Mouse (Mus musculus) cortical plate, adult 2 months (tissue): ENCODE measurements around the gene Stip1. TPM values are rescaled to one million over a fixed set of nuclear protein-coding genes. Genes with fewer than 3 reads are reported as not detected.

ENCODE experiments used
- H3K27ac ChIP-seq: fragments of 200-500 bp; 2 replicates; pipeline ENCODE4 v1.5.1; 2012; ENCODE audit warnings: low read length, control low read depth, inconsistent platforms; ENCODE audit not compliant: insufficient read depth
- H3K4me1 ChIP-seq: fragments of 200-500 bp; 2 replicates; pipeline ENCODE4 v1.6.1; 2011; ENCODE audit warnings: low read length; ENCODE audit not compliant: control insufficient read depth, insufficient read depth
- H3K4me3 ChIP-seq: fragments of 200-500 bp; 2 replicates; pipeline ENCODE4 v1.5.1; 2011; ENCODE audit warnings: mild to moderate bottlenecking, low read length, control low read depth; ENCODE audit not compliant: insufficient read depth
- CTCF ChIP-seq: fragments of 200-500 bp; IDR thresholded peaks from 2 replicates; pipeline ENCODE4 v1.5.1; 2011; ENCODE audit warnings: mild to moderate bottlenecking, control low read depth, low read length; ENCODE audit not compliant: insufficient read depth; ENCODE audit errors: extremely low read depth
- POLR2A ChIP-seq: fragments of 200-500 bp; IDR thresholded peaks from 2 replicates; pipeline ENCODE4 v1.6.1; 2011; ENCODE audit warnings: mild to moderate bottlenecking, low read length, control low read depth; ENCODE audit not compliant: insufficient read depth; ENCODE audit errors: extremely low read depth
- polyA plus RNA-seq: library from polyadenylated mRNA; depleted of rRNA; stranded (reverse); fragments of >200 nt; gene quantifications from 2 replicates; pipeline ENCODE4 v1.2.3, GENCODE M21; 2012

Gene Stip1
- polyA plus RNA-seq, 1 experiment, result 140 TPM

DNA sequence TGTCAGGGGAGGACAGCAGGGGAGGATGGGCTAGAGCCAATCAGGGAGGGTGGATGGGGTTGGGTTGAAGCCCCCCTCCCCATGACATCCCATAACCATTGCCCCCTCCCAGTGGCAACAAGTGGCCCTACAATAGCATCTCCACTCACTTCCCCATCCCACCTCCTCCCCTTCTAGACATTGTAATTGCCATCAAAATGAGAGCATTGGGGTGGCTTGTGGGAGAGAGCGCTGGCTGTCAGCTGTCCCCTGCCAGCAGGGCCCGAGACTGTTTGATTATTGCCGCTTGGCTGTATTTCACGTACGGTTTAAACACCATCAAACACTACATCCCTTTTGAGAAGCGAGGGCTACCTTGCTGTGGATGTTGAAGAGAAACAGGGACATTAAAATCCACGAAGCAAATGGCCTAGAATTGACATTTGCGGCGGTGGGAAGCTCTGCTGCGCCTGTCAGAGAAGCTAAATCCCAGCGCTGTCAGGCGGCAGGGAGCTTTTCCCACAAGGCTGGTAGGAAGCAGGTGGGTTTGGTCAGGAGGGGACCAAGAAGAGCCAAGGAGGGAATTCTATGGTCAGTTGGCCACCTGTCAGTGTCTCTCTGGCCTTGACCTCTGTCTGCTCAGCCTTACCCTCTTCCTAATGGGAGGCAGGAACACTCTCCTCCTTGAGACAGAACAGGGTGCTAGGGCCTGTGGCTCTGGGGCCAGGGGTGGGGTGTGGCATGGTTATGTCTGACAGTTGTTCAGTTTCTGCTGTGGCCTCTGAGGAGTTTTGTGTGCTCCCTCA is 34.4 kb upstream of the Stip1 start:
- Histone ChIP-seq H3K4me3 (no peak overlapping the region), H3K27ac (no peak overlapping the region), H3K4me1 (no peaks in the 10 kb centered on the region)
- TF ChIP-seq CTCF (no peak), POLR2A (no peak)

DNA sequence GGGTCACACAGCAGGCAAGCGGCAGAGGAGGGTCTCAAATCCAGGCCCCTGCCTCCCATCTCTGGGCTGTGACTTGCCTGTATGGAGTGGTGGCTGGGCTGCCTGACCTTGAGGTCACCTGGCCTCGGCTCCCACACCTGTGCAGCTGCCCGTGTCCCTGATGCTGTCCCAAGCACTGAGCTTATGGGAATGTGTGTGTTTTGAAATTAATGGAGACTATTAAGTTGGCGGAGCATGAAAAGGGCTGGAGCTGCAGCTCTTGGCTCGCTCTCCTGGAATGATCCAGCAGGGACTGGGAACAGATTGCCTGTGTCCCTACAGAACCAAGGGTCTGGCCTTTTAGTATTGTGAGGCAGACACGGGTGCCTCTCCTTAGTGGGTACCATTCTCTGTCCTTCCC is 32.5 kb upstream of the Stip1 start:
- no peak overlapping the region for H3K27ac ChIP-seq
- TF ChIP-seq CTCF, result no peak
- no peak for TF ChIP-seq POLR2A
- no peak overlapping the region for H3K4me3 ChIP-seq
- no peaks in the 10 kb centered on the region for H3K4me1 ChIP-seq

- TF ChIP-seq POLR2A (no peak), CTCF (no peak)
- Histone ChIP-seq H3K4me1 (no peaks in the 10 kb centered on the region), H3K27ac (no peak overlapping the region), H3K4me3 (no peak overlapping the region)
These were observed 31.0 kb upstream of the Stip1 start for GRCm38 (mm10) chr19:7070775-7071174.

DNA sequence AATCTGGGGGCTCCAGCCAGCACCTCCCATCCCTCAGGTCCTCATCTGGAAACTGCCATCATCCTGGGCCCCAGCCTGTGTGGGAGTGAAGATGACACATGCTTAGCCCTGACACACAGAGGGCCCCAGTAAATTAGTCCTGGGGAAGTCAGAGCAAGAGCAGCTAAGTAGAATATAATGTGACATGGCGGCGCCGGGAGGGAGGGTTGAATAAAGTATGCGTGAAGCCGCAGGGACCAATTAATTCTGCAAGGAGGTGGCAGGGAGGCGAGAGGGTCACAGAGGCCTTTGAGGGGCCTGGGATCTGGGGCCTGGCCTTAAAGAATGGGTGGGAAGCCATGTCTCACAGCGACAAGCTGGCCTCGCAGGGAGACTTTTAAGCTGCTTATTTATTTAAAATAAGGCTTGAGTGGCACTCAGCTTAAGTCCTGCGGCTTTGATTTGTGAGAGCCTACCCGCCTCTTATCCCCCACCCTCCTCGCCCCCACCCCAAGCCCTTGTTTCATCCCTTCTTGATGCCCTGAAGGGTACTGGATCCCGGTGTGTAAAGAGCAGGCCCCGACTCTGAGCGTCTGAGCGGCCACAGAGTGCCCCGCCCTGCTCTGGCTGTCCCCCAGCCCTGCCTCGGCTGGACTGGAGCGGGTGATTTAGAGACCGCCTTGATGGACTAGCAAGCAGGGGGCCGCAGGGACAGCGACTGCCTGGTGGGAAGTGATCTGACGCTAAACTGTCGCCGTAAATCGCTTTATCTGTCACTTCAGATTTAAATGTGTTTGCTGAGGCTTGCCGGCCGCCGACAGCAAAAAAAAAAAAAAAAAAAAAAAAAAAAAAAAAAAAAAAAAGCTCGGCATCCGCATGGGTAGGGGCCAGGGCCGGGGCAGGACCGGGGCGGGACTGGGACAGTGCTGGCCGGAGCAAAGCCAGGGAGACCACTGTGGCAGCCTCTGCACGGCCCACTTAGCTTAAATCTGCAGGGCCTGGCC is 30.3 kb upstream of the Stip1 start:
- Histone ChIP-seq H3K4me3 (no peak overlapping the region), H3K27ac (no peak overlapping the region), H3K4me1 (no peaks in the 10 kb centered on the region)
- TF ChIP-seq CTCF (no peak), POLR2A (no peak)

DNA sequence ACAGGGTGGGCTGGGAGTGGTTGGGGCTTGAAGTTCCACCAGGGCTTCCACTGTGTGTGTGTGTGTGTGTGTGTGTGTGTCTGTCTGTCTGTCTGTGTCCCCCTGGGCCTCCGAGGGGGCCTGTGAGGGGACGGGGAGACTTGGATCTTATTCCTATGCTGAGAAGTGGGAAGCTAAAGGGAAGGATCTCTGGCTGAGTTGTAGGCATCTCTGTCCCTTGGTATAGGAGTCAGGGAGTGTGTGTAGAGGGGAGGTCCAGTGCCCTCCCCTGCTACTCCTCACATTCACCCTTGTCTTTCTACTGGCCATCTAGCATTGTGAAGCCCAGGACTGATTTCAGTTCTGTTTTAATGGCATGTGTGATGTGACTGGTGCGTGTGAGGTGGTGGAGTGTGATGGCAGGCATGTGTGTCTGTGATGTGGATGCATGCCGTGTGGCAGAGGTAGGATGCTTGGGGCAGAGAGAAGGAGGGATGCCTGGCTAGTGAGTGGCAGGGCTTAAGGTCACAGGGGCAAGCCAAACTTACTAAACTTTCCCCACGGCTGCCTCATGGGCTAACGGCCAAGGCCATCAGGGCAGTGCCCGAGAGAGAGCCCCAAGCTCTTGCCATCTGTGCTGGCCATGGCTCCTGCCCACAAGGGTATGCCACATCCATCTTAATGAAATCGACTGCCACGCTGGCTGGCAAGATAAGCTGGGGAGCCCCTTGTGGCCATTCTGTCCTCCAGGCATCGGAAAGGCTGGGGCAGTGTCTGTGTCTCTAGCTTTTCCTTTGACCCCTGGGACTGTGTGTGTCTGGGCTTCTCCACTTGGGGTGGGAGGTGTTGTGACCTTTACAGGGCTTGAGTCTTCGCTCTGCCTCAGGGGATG is 29.1 kb upstream of the Stip1 start:
- no peaks in the 10 kb centered on the region for H3K4me1 ChIP-seq
- no peak overlapping the region for H3K27ac ChIP-seq
- TF ChIP-seq POLR2A (no peak), CTCF (0 out of 2 replicates have a peak, but pooled peaks have one; percentile 21)
- H3K4me3 ChIP-seq, result no peak overlapping the region

DNA sequence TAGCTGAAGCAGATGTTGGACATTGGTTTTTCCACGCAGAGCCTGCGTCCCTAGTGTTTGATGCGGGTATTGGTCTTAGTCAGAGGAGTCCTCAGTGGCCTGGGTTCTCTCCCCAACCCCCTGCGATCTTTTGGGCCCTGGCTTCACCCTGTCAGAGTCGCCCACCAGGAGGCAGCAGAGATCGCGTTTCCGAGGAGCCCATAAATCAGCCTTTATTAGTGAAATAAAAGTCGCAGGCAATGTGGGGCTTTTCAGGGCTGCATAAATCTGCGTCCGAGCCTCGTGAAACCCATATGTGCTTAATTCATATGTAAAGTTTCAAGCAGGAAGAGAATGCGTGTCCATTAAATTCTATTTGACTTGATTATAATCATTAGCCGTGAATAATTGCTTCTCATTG is 28.4 kb upstream of the Stip1 start:
- TF ChIP-seq POLR2A (no peak), CTCF (peak; percentile 77)
- Histone ChIP-seq H3K4me1 (no peaks in the 10 kb centered on the region), H3K4me3 (no peak overlapping the region), H3K27ac (no peak overlapping the region)

GRCm38 (mm10) chr19:7067344-7068050 is 27.7 kb upstream of the Stip1 start:
- no peak overlapping the region for H3K4me3 ChIP-seq
- H3K27ac ChIP-seq, result no peak overlapping the region
- no peaks in the 10 kb centered on the region for H3K4me1 ChIP-seq
- TF ChIP-seq POLR2A (no peak), CTCF (no peak)

- no peak overlapping the region for H3K27ac ChIP-seq
- H3K4me3 ChIP-seq, result no peak overlapping the region
- no peaks in the 10 kb centered on the region for H3K4me1 ChIP-seq
- TF ChIP-seq POLR2A (no peak), CTCF (no peak)
These were observed 27.1 kb upstream of the Stip1 start for GRCm38 (mm10) chr19:7066828-7067342.
